Comparison of ENCODE assay signal across 8 mouse cellular contexts in the genomic region with DNA sequence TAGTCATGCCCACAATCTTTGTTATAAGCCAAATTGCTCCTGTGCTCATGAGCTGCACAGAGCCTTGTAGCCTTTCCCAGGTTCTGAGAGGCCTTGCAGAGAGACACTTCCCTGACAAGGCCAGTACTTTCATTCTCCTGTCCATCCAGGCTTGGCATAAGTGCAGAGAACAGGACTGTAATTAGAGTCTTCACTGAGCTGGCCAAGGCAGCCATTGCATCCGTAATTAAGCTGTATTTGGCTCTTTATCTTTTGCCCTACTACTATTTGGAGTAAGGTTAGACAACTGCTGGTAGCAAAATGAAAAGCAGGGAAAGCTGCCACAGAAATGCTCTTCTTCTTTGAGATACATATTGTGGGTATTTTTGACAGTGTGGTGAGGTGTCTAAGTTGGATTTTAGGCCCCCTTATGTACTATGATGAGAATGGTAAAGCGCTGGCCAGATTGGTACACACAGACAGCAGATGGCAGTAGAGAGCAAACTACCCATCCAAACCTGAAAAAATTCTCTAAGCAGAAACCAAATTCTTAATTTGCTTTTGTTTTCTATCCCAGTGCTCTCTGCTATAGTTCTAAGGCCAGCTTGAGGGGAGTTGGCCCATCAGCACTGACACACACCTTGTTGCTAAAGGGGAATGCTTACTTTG. TPM values are rescaled to one million over a fixed set of nuclear protein-coding genes. Genes with fewer than 3 reads are reported as not detected.
DNase-seq lines count a peak whose midpoint lies in the region; ATAC-seq lines count a peak whose summit lies in the region.

No protein-coding gene starts in this region.

- H3K36me3 ChIP-seq in embryonic facial prominence, embryonic 11.5 days (replicated peaks; ENCODE audit: control insufficient read depth, insufficient read depth, low read depth, low read length) = no peaks in the 10 kb centered on the region

- peak; percentile 33 for DNase-seq in gastrocnemius, postnatal 10 days
- no peak for DNase-seq in gastrocnemius, postnatal 25 days
- DNase-seq in A20 (ENCODE audit: low read depth, low spot score) = peak; percentile 51
- DNase-seq in adrenal gland, postnatal 36 days = peak; percentile 7 to 51
- DNase-seq in embryonic facial prominence, embryonic 11.5 days (ENCODE audit: low spot score) = peak; percentile 70
- DNase-seq in kidney, postnatal 36 days = peak; percentile 17 to 66
- peak; percentile 14 for DNase-seq in skeletal muscle tissue, adult 2 months (ENCODE audit: low read depth, low spot score)

- no peaks in the 10 kb centered on the region for H3K9me3 ChIP-seq in embryonic facial prominence, embryonic 11.5 days (replicated peaks; ENCODE audit: control insufficient read depth, low read length)

- no peak for ATAC-seq in embryonic facial prominence, embryonic 11.5 days (replicated peaks; ENCODE audit: insufficient number of reproducible peaks, low FRiP score, low TSS enrichment, low read depth)
- ATAC-seq in megakaryocyte-erythroid progenitor cell, adult 5-6 weeks (replicated peaks; ENCODE audit: low FRiP score, low TSS enrichment, poor library complexity, severe bottlenecking) = peak; percentile 78

- no peak overlapping the region for H3K27ac ChIP-seq in embryonic facial prominence, embryonic 11.5 days (replicated peaks; ENCODE audit: low read depth, low read length)

- no peak overlapping the region for H3K9ac ChIP-seq in embryonic facial prominence, embryonic 11.5 days (replicated peaks; ENCODE audit: low read length)

- WGBS in embryonic facial prominence, embryonic 11.5 days = 48% methylated on average over 2 of the region's 2 CpGs

- H3K4me2 ChIP-seq in embryonic facial prominence, embryonic 11.5 days (ENCODE audit: low read depth, low read length) = no peak overlapping the region

- no peaks in the 10 kb centered on the region for H3K27me3 ChIP-seq in embryonic facial prominence, embryonic 11.5 days (ENCODE audit: control insufficient read depth, insufficient read depth, low read length)

- no peak overlapping the region for H3K4me3 ChIP-seq in embryonic facial prominence, embryonic 11.5 days (ENCODE audit: low read depth, low read length)

- no peaks in the 10 kb centered on the region for H3K4me1 ChIP-seq in embryonic facial prominence, embryonic 11.5 days (ENCODE audit: control insufficient read depth, insufficient read depth, low read length)

RNA-seq across cellular contexts. Expression of gene 4931440F15Rik, which starts 36.4 kb away (rescaled TPM):
- total RNA-seq in gastrocnemius, postnatal 10 days (2021) = 1 to 10 TPM; 1.8 to 2.3 TPM
- 1 to 10 TPM; 2.1 to 2.6 TPM for total RNA-seq in gastrocnemius, postnatal 25 days (2021)
- total RNA-seq in adrenal gland, postnatal 36 days (2021) = under 1 TPM; 0.40 to 0.53 TPM
- polyA plus RNA-seq in embryonic facial prominence, embryonic 11.5 days (2014; fragmentation: Nextera tagmentation; extraction: Ambion mirVana) = 0.06 and 0.10 TPM in 2 replicates
- total RNA-seq in megakaryocyte-erythroid progenitor cell, adult 5-6 weeks (2014; fragmentation: Nextera tagmentation) = not detected in 2 replicates
- total RNA-seq in megakaryocyte-erythroid progenitor cell, adult 5-6 weeks (2017) = not detected in 2 replicates
